Comparison of ENCODE assay signal across 8 mouse cellular contexts in genomic region chr17:34627093-34627942, GRCm38 (mm10). TPM values are rescaled to one million over a fixed set of nuclear protein-coding genes. Genes with fewer than 3 reads are reported as not detected.
DNase-seq lines count a peak whose midpoint lies in the region; ATAC-seq and TF ChIP-seq lines count a peak whose summit lies in the region.

No protein-coding gene starts in this region.

- peak overlapping the region; percentile 55 for H3K4me3 ChIP-seq in hindbrain, postnatal 0 days (ENCODE audit: low read length)
- peak overlapping the region; percentile 68 for H3K4me3 ChIP-seq in left cerebral cortex, adult 2 months

- DNase-seq in adipocyte (ENCODE audit: low spot score) = peak; percentile 89
- DNase-seq in embryo, embryonic 10 days (ENCODE audit: low spot score) = peak; percentile 95
- DNase-seq in gastrocnemius, adult 8-10 months (ENCODE audit: low spot score in 2 of 2) = peak; percentile 61 to 72
- DNase-seq in hindbrain, postnatal 0 days (ENCODE audit: low spot score) = peak; percentile 95
- DNase-seq in left cerebral cortex, adult 2 months (ENCODE audit: extremely low spot score in 1 of 2, low spot score in 2 of 2) = peak; percentile 83 to 87
- DNase-seq in right cerebral cortex, adult 18-20 months = peak; percentile 91
- DNase-seq in urinary bladder, postnatal 10 days (ENCODE audit: low spot score) = peak; percentile 59

- peak overlapping the region; percentile 59 for H3K9ac ChIP-seq in hindbrain, postnatal 0 days (replicated peaks; ENCODE audit: low read length)

- no peaks in the 10 kb centered on the region for H3K27me3 ChIP-seq in hindbrain, postnatal 0 days (ENCODE audit: insufficient read depth, low read length)

- intact Hi-C loops in left cerebral cortex, adult 2 months (cut with DNase I) = loop anchor here (1.0 to 10.0 kb wide), 2 partner anchors 17 to 617 kb away; partner anchors contain the start of genes Ddx39b and Fkbpl

- peak overlapping the region; percentile 95 for H3K27ac ChIP-seq in hindbrain, postnatal 0 days
- peak overlapping the region; percentile 97 for H3K27ac ChIP-seq in left cerebral cortex, adult 2 months

- under 1% methylated on average over 43 of the region's 45 CpGs for WGBS in hindbrain, postnatal 0 days

- ATAC-seq in hindbrain, postnatal 0 days = peak; percentile 88
- ATAC-seq in megakaryocyte, adult 5-6 weeks (ENCODE audit: poor library complexity, severe bottlenecking) = peak; percentile 45

- no peaks in the 10 kb centered on the region for H3K9me3 ChIP-seq in hindbrain, postnatal 0 days (ENCODE audit: low read length)

- 0 out of 2 replicates have a peak, but pooled peaks have one; percentile 3 for TF ChIP-seq CTCF in hindbrain, postnatal 0 days (IDR thresholded peaks at IDR 0.05; ENCODE audit: low read depth)
- no peak for TF ChIP-seq CTCF in left cerebral cortex, adult 2 months (IDR thresholded peaks at IDR 0.05)

- peak overlapping the region; percentile 98 for H3K4me2 ChIP-seq in hindbrain, postnatal 0 days (ENCODE audit: low read depth, low read length)

- H3K36me3 ChIP-seq in hindbrain, postnatal 0 days (ENCODE audit: insufficient read depth, low read length) = peaks cover 6% of the 10 kb centered on the region; the same call in 1 of the 2 replicates

- H3K4me1 ChIP-seq in hindbrain, postnatal 0 days (ENCODE audit: insufficient read depth, low read length) = peaks cover 44% of the 10 kb centered on the region

RNA-seq across cellular contexts. Expression of gene Ppt2, which starts 1.0 kb away (rescaled TPM):
- total RNA-seq in gastrocnemius, adult 8-10 months (2022) = 10 to 100 TPM; 38.0 to 40.7 (median 39.9) TPM
- 33.6 and 42.3 TPM in 2 replicates for total RNA-seq in hindbrain, postnatal 0 days (2014; rRNA removed)
- 17.9 and 20.0 TPM in 2 replicates for polyA plus RNA-seq in hindbrain, postnatal 0 days (2015; fragmentation: Nextera tagmentation; extraction: Ambion mirVana)
- total RNA-seq in left cerebral cortex, adult 2 months (2021) = 10 to 100 TPM; 47.3 to 48.6 TPM
- total RNA-seq in megakaryocyte, adult 5-6 weeks (2015) = 37.0 and 41.4 TPM in 2 replicates
- 25.6 and 26.8 TPM in 2 replicates for total RNA-seq in megakaryocyte, adult 5-6 weeks (2017)

RNA-seq across cellular contexts. Expression of gene Prrt1, which starts 2.0 kb away (rescaled TPM):
- total RNA-seq in gastrocnemius, adult 8-10 months (2022) = under 1 TPM in 3 of 4 experiments, not detected in 1; 0.12 to 0.35 (median 0.25) TPM
- total RNA-seq in hindbrain, postnatal 0 days (2014; rRNA removed) = 7.5 and 8.1 TPM in 2 replicates
- polyA plus RNA-seq in hindbrain, postnatal 0 days (2015; fragmentation: Nextera tagmentation; extraction: Ambion mirVana) = 7.3 and 7.9 TPM in 2 replicates
- 100 to 1,000 TPM; 172 to 205 TPM for total RNA-seq in left cerebral cortex, adult 2 months (2021)
- 0.22 and 0.73 TPM in 2 replicates for total RNA-seq in megakaryocyte, adult 5-6 weeks (2015)
- total RNA-seq in megakaryocyte, adult 5-6 weeks (2017) = 0.22 TPM in 1 of 2 replicates, not detected in the other

RNA-seq across cellular contexts. Expression of gene Egfl8, which starts 11.5 kb away (rescaled TPM):
- total RNA-seq in gastrocnemius, adult 8-10 months (2022) = 1 to 10 TPM in 3 of 4 experiments, under 1 TPM in 1; 0.77 to 1.4 (median 1.1) TPM
- total RNA-seq in hindbrain, postnatal 0 days (2014; rRNA removed) = 3.5 and 5.9 TPM in 2 replicates
- 6.5 and 7.4 TPM in 2 replicates for polyA plus RNA-seq in hindbrain, postnatal 0 days (2015; fragmentation: Nextera tagmentation; extraction: Ambion mirVana)
- total RNA-seq in left cerebral cortex, adult 2 months (2021) = 1 to 10 TPM; 2.9 to 3.5 TPM
- total RNA-seq in megakaryocyte, adult 5-6 weeks (2015) = 0.82 and 0.91 TPM in 2 replicates
- total RNA-seq in megakaryocyte, adult 5-6 weeks (2017) = 0.57 and 5.0 TPM in 2 replicates

RNA-seq across cellular contexts. Expression of gene Fkbpl, which starts 17.2 kb away (rescaled TPM):
- 1 to 10 TPM; 5.3 to 9.4 (median 8.9) TPM for total RNA-seq in gastrocnemius, adult 8-10 months (2022)
- 4.9 and 6.1 TPM in 2 replicates for total RNA-seq in hindbrain, postnatal 0 days (2014; rRNA removed)
- polyA plus RNA-seq in hindbrain, postnatal 0 days (2015; fragmentation: Nextera tagmentation; extraction: Ambion mirVana) = 10.4 and 11.8 TPM in 2 replicates
- total RNA-seq in left cerebral cortex, adult 2 months (2021) = 10 to 100 TPM; 10.9 to 16.9 TPM
- total RNA-seq in megakaryocyte, adult 5-6 weeks (2015) = 4.0 and 4.2 TPM in 2 replicates
- total RNA-seq in megakaryocyte, adult 5-6 weeks (2017) = 40.5 and 41.6 TPM in 2 replicates

RNA-seq across cellular contexts. Expression of gene Atf6b, which starts 19.6 kb away (rescaled TPM):
- total RNA-seq in gastrocnemius, adult 8-10 months (2022) = 1 to 10 TPM; 5.4 to 7.6 (median 6.3) TPM
- 53.6 and 70.6 TPM in 2 replicates for total RNA-seq in hindbrain, postnatal 0 days (2014; rRNA removed)
- 74.2 and 78.2 TPM in 2 replicates for polyA plus RNA-seq in hindbrain, postnatal 0 days (2015; fragmentation: Nextera tagmentation; extraction: Ambion mirVana)
- total RNA-seq in left cerebral cortex, adult 2 months (2021) = 10 to 100 TPM; 64.3 to 66.4 TPM
- 31.9 and 32.4 TPM in 2 replicates for total RNA-seq in megakaryocyte, adult 5-6 weeks (2015)
- total RNA-seq in megakaryocyte, adult 5-6 weeks (2017) = 25.4 and 32.2 TPM in 2 replicates

Comparison
In these comparisons a context has a peak if more than half of its experiments do, and no peak if none do; other contexts are left out.
1. Peak in every context shown above with its lines: DNase-seq, ATAC-seq, H3K4me3 ChIP-seq and H3K27ac ChIP-seq.
2. RNA of gene Prrt1, which starts 2.0 kb away (total RNA-seq): 172 to 205 TPM in left cerebral cortex, adult 2 months; 7.5 to 8.1 TPM in hindbrain, postnatal 0 days, 0.12 to 0.35 TPM in gastrocnemius, adult 8-10 months and 0.22 to 0.73 TPM in megakaryocyte, adult 5-6 weeks; every median in the first group is over 10 times any median in the second.